Mouse (Mus musculus) heart, embryonic 15.5 days (tissue): ENCODE measurements around the gene Col6a6. TPM values are rescaled to one million over a fixed set of nuclear protein-coding genes. Genes with fewer than 3 reads are reported as not detected.
A peak's percentile ranks its signal among the peaks of the same experiment; 100 is the strongest.

ENCODE experiments used
- ATAC-seq: fragments of 200-750 bp; cut with Nextera tagmentation; replicated peaks from 2 replicates; pipeline ENCODE4 v1.8.0; 2017; ENCODE audit warnings: low read depth, moderate TSS enrichment; ENCODE audit not compliant: insufficient number of reproducible peaks, insufficient read depth, low FRiP score
- H3K27ac ChIP-seq: fragments of 300-500 bp; sonication (generic); 2 replicates; pipeline ENCODE4 v1.5.1; 2015; ENCODE audit warnings: mild to moderate bottlenecking, inconsistent platforms
- H3K27me3 ChIP-seq: fragments of 300-500 bp; sonication (generic); 2 replicates; pipeline ENCODE4 v1.6.1; 2015; ENCODE audit warnings: inconsistent platforms
- H3K36me3 ChIP-seq: fragments of 300-500 bp; sonication (generic); 2 replicates; pipeline ENCODE4 v1.6.1; 2015; ENCODE audit warnings: mild to moderate bottlenecking, inconsistent platforms
- H3K4me1 ChIP-seq: fragments of 300-500 bp; sonication (generic); replicated peaks from 2 replicates; pipeline ENCODE4 v1.6.1; 2015; ENCODE audit warnings: inconsistent platforms
- H3K4me2 ChIP-seq: fragments of 300-500 bp; sonication (generic); 2 replicates; pipeline ENCODE4 v1.6.1; 2015; ENCODE audit warnings: inconsistent platforms, mild to moderate bottlenecking, moderate library complexity
- H3K4me3 ChIP-seq: fragments of 300-500 bp; sonication (generic); 2 replicates; pipeline ENCODE4 v1.5.1; 2015; ENCODE audit warnings: mild to moderate bottlenecking, inconsistent platforms
- H3K9ac ChIP-seq: fragments of 300-500 bp; sonication (generic); 2 replicates; pipeline ENCODE4 v1.6.1; 2015; ENCODE audit warnings: mild to moderate bottlenecking, inconsistent platforms
- H3K9me3 ChIP-seq: fragments of 300-500 bp; sonication (generic); replicated peaks from 2 replicates; pipeline ENCODE4 v1.6.1; 2016; ENCODE audit warnings: inconsistent platforms
- WGBS: fragments of 180-500 bp; shearing (Covaris S2); methylation state at CpG from one replicate; pipeline ENCODE4 v1.1.7; 2015; ENCODE audit warnings: mixed read lengths; 5-methylcytosine and 5-hydroxymethylcytosine counted together
- polyA plus RNA-seq: library from polyadenylated mRNA; unstranded; fragments of >200 nt; fragmentation: Nextera tagmentation; extraction: Ambion mirVana; gene quantifications from 2 replicates; pipeline ENCODE4 v1.2.1, GENCODE M21; 2015

Col6a6 gene
- polyA plus RNA-seq, 1 experiment from 2014 or later = 3.6 TPM

- Histone ChIP-seq H3K4me1 (peaks cover 16% of the 10 kb centered on the region), H3K9ac (no peak overlapping the region), H3K36me3 (no peaks in the 10 kb centered on the region), H3K27me3 (no peaks in the 10 kb centered on the region), H3K9me3 (no peaks in the 10 kb centered on the region), H3K27ac (no peak overlapping the region), H3K4me2 (no peak overlapping the region), H3K4me3 (no peak overlapping the region)
- WGBS = 83% methylated on average over 4 of the region's 4 CpGs
- ATAC-seq = no peak
Measured at GRCm38 (mm10) chr9:105838396-105839146, 10.6 kb upstream of the Col6a6 start.

GRCm38 (mm10) chr9:105835587-105835986, 7.6 kb upstream of the Col6a6 start:
- Histone ChIP-seq H3K4me3 (no peak overlapping the region), H3K27me3 (no peaks in the 10 kb centered on the region; the same call in 1 of the 2 replicates), H3K36me3 (no peaks in the 10 kb centered on the region), H3K4me1 (peaks cover 13% of the 10 kb centered on the region), H3K4me2 (peak overlapping the region; percentile 44), H3K9ac (no peak overlapping the region), H3K27ac (peak overlapping the region; percentile 82), H3K9me3 (no peaks in the 10 kb centered on the region)
- WGBS = 20% methylated on average over 7 of the region's 7 CpGs
- ATAC-seq = peak; percentile 78

- no peaks in the 10 kb centered on the region for H3K9me3 ChIP-seq
- H3K4me2 ChIP-seq = no peak overlapping the region; the same call in 1 of the 2 replicates
- H3K27me3 ChIP-seq = no peaks in the 10 kb centered on the region; the same call in 1 of the 2 replicates
- no peak for ATAC-seq
- 44% methylated on average over 4 of the region's 4 CpGs for WGBS
- H3K4me3 ChIP-seq = no peak overlapping the region
- peaks cover 13% of the 10 kb centered on the region for H3K4me1 ChIP-seq
- peak overlapping the region; percentile 82 for H3K27ac ChIP-seq
- H3K36me3 ChIP-seq = no peaks in the 10 kb centered on the region
- H3K9ac ChIP-seq = no peak overlapping the region
Measured at GRCm38 (mm10) chr9:105834799-105835198, 6.8 kb upstream of the Col6a6 start.

- WGBS = 82% methylated on average over 9 of the region's 9 CpGs
- peaks cover 12% of the 10 kb centered on the region for H3K27me3 ChIP-seq
- H3K4me2 ChIP-seq = no peak overlapping the region
Measured at GRCm38 (mm10) chr9:105831291-105831690, 3.3 kb upstream of the Col6a6 start.

GRCm38 (mm10) chr9:105827076-105827647, 798 bp downstream of the Col6a6 start:
- Histone ChIP-seq H3K4me1 (peaks cover 4% of the 10 kb centered on the region), H3K27me3 (peaks cover 12% of the 10 kb centered on the region), H3K27ac (0 out of 2 replicates have a peak overlapping the region, but pooled peaks have one; percentile 37), H3K9me3 (no peaks in the 10 kb centered on the region), H3K4me2 (0 out of 2 replicates have a peak overlapping the region, but pooled peaks have one; percentile 29), H3K4me3 (peak overlapping the region; percentile 18; the same call in 1 of the 2 replicates), H3K36me3 (no peaks in the 10 kb centered on the region), H3K9ac (no peak overlapping the region)
- ATAC-seq = no peak
- WGBS = 48% methylated on average over 8 of the region's 8 CpGs

More at GRCm38 (mm10) chr9:105831291-105831690, 3.3 kb upstream of the Col6a6 start:
- H3K9ac ChIP-seq = no peak overlapping the region
- H3K27ac ChIP-seq = no peak overlapping the region
- no peaks in the 10 kb centered on the region for H3K9me3 ChIP-seq
- H3K4me1 ChIP-seq = peaks cover 16% of the 10 kb centered on the region
- no peak overlapping the region for H3K4me3 ChIP-seq
- no peak for ATAC-seq
- no peaks in the 10 kb centered on the region for H3K36me3 ChIP-seq

- H3K9me3 ChIP-seq = no peaks in the 10 kb centered on the region
- 78% methylated on average over 6 of the region's 6 CpGs for WGBS
- no peaks in the 10 kb centered on the region for H3K4me1 ChIP-seq
- H3K9ac ChIP-seq = no peak overlapping the region
- no peak for ATAC-seq
- H3K36me3 ChIP-seq = no peaks in the 10 kb centered on the region
- no peaks in the 10 kb centered on the region for H3K27me3 ChIP-seq
- no peak overlapping the region for H3K4me3 ChIP-seq
- no peak overlapping the region for H3K4me2 ChIP-seq
- no peak overlapping the region for H3K27ac ChIP-seq
Measured at GRCm38 (mm10) chr9:105820711-105821110, 7.2 kb downstream of the Col6a6 start.

- H3K27me3 ChIP-seq = no peaks in the 10 kb centered on the region
- H3K4me2 ChIP-seq = peak overlapping the region; percentile 15; the same call in 1 of the 2 replicates
- no peaks in the 10 kb centered on the region for H3K4me1 ChIP-seq
- H3K4me3 ChIP-seq = no peak overlapping the region
- WGBS = 62% methylated on average over 29 of the region's 29 CpGs
- no peak overlapping the region for H3K27ac ChIP-seq
- no peak overlapping the region for H3K9ac ChIP-seq
- no peaks in the 10 kb centered on the region for H3K9me3 ChIP-seq
- no peaks in the 10 kb centered on the region for H3K36me3 ChIP-seq
- no peak for ATAC-seq
Measured at GRCm38 (mm10) chr9:105819155-105819709, 8.7 kb downstream of the Col6a6 start.

- Histone ChIP-seq H3K9me3 (no peaks in the 10 kb centered on the region), H3K9ac (no peak overlapping the region), H3K27me3 (no peaks in the 10 kb centered on the region), H3K4me1 (no peaks in the 10 kb centered on the region), H3K4me3 (no peak overlapping the region), H3K36me3 (no peaks in the 10 kb centered on the region), H3K4me2 (no peak overlapping the region), H3K27ac (no peak overlapping the region)
- no peak for ATAC-seq
- 81% methylated on average over 5 of the region's 5 CpGs for WGBS
Measured at GRCm38 (mm10) chr9:105814436-105814835, 13.5 kb downstream of the Col6a6 start.

- Histone ChIP-seq H3K36me3 (no peaks in the 10 kb centered on the region), H3K4me2 (no peak overlapping the region), H3K27ac (no peak overlapping the region), H3K4me1 (no peaks in the 10 kb centered on the region), H3K27me3 (no peaks in the 10 kb centered on the region), H3K9me3 (no peaks in the 10 kb centered on the region), H3K9ac (no peak overlapping the region), H3K4me3 (no peak overlapping the region)
- WGBS = 68% methylated on average over 7 of the region's 7 CpGs
- no peak for ATAC-seq
Measured at GRCm38 (mm10) chr9:105811458-105811857, 16.5 kb downstream of the Col6a6 start.

- no peaks in the 10 kb centered on the region for H3K27me3 ChIP-seq
- no peaks in the 10 kb centered on the region for H3K36me3 ChIP-seq
- WGBS = 80% methylated on average over 17 of the region's 17 CpGs
- no peaks in the 10 kb centered on the region for H3K4me1 ChIP-seq
- ATAC-seq = no peak
- H3K4me3 ChIP-seq = no peak overlapping the region
- H3K9ac ChIP-seq = no peak overlapping the region
- no peaks in the 10 kb centered on the region for H3K9me3 ChIP-seq
- no peak overlapping the region for H3K4me2 ChIP-seq
- no peak overlapping the region for H3K27ac ChIP-seq
Measured at GRCm38 (mm10) chr9:105808920-105809505, 18.9 kb downstream of the Col6a6 start.

GRCm38 (mm10) chr9:105803416-105803815, 24.5 kb downstream of the Col6a6 start:
- no peak overlapping the region for H3K4me3 ChIP-seq
- no peak overlapping the region for H3K9ac ChIP-seq
- no peaks in the 10 kb centered on the region for H3K36me3 ChIP-seq
- H3K4me2 ChIP-seq = no peak overlapping the region
- H3K9me3 ChIP-seq = no peaks in the 10 kb centered on the region
- H3K4me1 ChIP-seq = no peaks in the 10 kb centered on the region
- no peak for ATAC-seq
- no peaks in the 10 kb centered on the region for H3K27me3 ChIP-seq
- 55% methylated on average over 8 of the region's 8 CpGs for WGBS
- no peak overlapping the region for H3K27ac ChIP-seq
